Mouse (Mus musculus) embryonic facial prominence, embryonic 13.5 days (tissue): ENCODE measurements around the gene Mmp24. TPM values are rescaled to one million over a fixed set of nuclear protein-coding genes. Genes with fewer than 3 reads are reported as not detected.

Source experiments
- ATAC-seq: fragments of 200-750 bp; cut with Nextera tagmentation; 2 replicates; pipeline ENCODE4 v1.8.0; 2017; ENCODE audit warnings: low read depth; ENCODE audit not compliant: insufficient number of reproducible peaks, insufficient read depth, low FRiP score, low TSS enrichment
- H3K27ac ChIP-seq: fragments of 300-500 bp; sonication (generic); 2 replicates; pipeline ENCODE4 v1.5.1; 2015; ENCODE audit warnings: moderate library complexity, mild to moderate bottlenecking, inconsistent platforms
- H3K27me3 ChIP-seq: fragments of 300-500 bp; sonication (generic); 2 replicates; pipeline ENCODE4 v1.6.1; 2015; ENCODE audit warnings: mild to moderate bottlenecking, inconsistent platforms
- H3K36me3 ChIP-seq: fragments of 300-500 bp; sonication (generic); 2 replicates; pipeline ENCODE4 v1.6.1; 2015; ENCODE audit warnings: mild to moderate bottlenecking, inconsistent platforms
- H3K4me1 ChIP-seq: fragments of 300-500 bp; sonication (generic); 2 replicates; pipeline ENCODE4 v1.6.1; 2015; ENCODE audit warnings: inconsistent platforms
- H3K4me2 ChIP-seq: fragments of 300-500 bp; sonication (generic); 2 replicates; pipeline ENCODE4 v1.6.1; 2015; ENCODE audit warnings: moderate library complexity, mild to moderate bottlenecking, inconsistent platforms
- H3K4me3 ChIP-seq: fragments of 300-500 bp; sonication (generic); 2 replicates; pipeline ENCODE4 v1.5.1; 2015; ENCODE audit warnings: mild to moderate bottlenecking, inconsistent platforms
- H3K9ac ChIP-seq: fragments of 300-500 bp; sonication (generic); 2 replicates; pipeline ENCODE4 v1.6.1; 2015; ENCODE audit warnings: mild to moderate bottlenecking, inconsistent platforms
- H3K9me3 ChIP-seq: fragments of 300-500 bp; sonication (generic); 2 replicates; pipeline ENCODE4 v1.6.1; 2016; ENCODE audit warnings: inconsistent platforms
- WGBS: fragments of 180-500 bp; shearing (Covaris S2); methylation state at CpG from one replicate; pipeline ENCODE4 v1.1.7; 2015; ENCODE audit warnings: mixed read lengths; 5-methylcytosine and 5-hydroxymethylcytosine counted together
- polyA plus RNA-seq: library from polyadenylated mRNA; unstranded; fragments of >200 nt; fragmentation: Nextera tagmentation; extraction: Ambion mirVana; gene quantifications from 2 replicates; pipeline ENCODE4 v1.2.1, GENCODE M21; 2015

The Mmp24 gene
- polyA plus RNA-seq, 1 experiment from 2014 or later: 0.32 TPM

GRCm38 (mm10) chr2:155802761-155803160, 27.6 kb downstream of the Mmp24 start:
- Histone ChIP-seq H3K9ac (no peak overlapping the region), H3K36me3 (no peaks in the 10 kb centered on the region), H3K4me1 (no peaks in the 10 kb centered on the region), H3K27me3 (no peaks in the 10 kb centered on the region), H3K27ac (no peak overlapping the region), H3K4me3 (no peak overlapping the region), H3K9me3 (no peaks in the 10 kb centered on the region), H3K4me2 (no peak overlapping the region)
- WGBS: 49% methylated on average over 3 of the region's 3 CpGs
- no peak for ATAC-seq

GRCm38 (mm10) chr2:155804053-155804452, 28.9 kb downstream of the Mmp24 start:
- Histone ChIP-seq H3K9me3 (no peaks in the 10 kb centered on the region), H3K4me2 (no peak overlapping the region), H3K9ac (no peak overlapping the region), H3K4me1 (no peaks in the 10 kb centered on the region), H3K36me3 (no peaks in the 10 kb centered on the region), H3K4me3 (no peak overlapping the region), H3K27ac (no peak overlapping the region), H3K27me3 (no peaks in the 10 kb centered on the region)
- no peak for ATAC-seq
- WGBS: 75% methylated on average over 5 of the region's 5 CpGs

GRCm38 (mm10) chr2:155805231-155805924, 30.2 kb downstream of the Mmp24 start:
- no peak overlapping the region for H3K9ac ChIP-seq
- H3K36me3 ChIP-seq: no peaks in the 10 kb centered on the region
- no peaks in the 10 kb centered on the region for H3K4me1 ChIP-seq
- 63% methylated on average over 6 of the region's 6 CpGs for WGBS
- no peak overlapping the region for H3K4me2 ChIP-seq
- H3K27me3 ChIP-seq: no peaks in the 10 kb centered on the region
- H3K9me3 ChIP-seq: no peaks in the 10 kb centered on the region
- no peak overlapping the region for H3K4me3 ChIP-seq
- no peak overlapping the region for H3K27ac ChIP-seq
- no peak for ATAC-seq

- no peak for ATAC-seq
- H3K36me3 ChIP-seq: no peaks in the 10 kb centered on the region
- no peak overlapping the region for H3K27ac ChIP-seq
- no peaks in the 10 kb centered on the region for H3K27me3 ChIP-seq
- H3K4me1 ChIP-seq: no peaks in the 10 kb centered on the region
- WGBS: 79% methylated on average over 6 of the region's 6 CpGs
- H3K9ac ChIP-seq: no peak overlapping the region
- H3K4me2 ChIP-seq: no peak overlapping the region
- no peaks in the 10 kb centered on the region for H3K9me3 ChIP-seq
- no peak overlapping the region for H3K4me3 ChIP-seq
Observed at GRCm38 (mm10) chr2:155805925-155806255, 30.7 kb downstream of the Mmp24 start.

GRCm38 (mm10) chr2:155806548-155806947, 31.4 kb downstream of the Mmp24 start:
- Histone ChIP-seq H3K4me3 (no peak overlapping the region), H3K4me2 (no peak overlapping the region), H3K4me1 (no peaks in the 10 kb centered on the region), H3K36me3 (no peaks in the 10 kb centered on the region), H3K27me3 (no peaks in the 10 kb centered on the region), H3K27ac (no peak overlapping the region), H3K9ac (no peak overlapping the region), H3K9me3 (no peaks in the 10 kb centered on the region)
- WGBS: 72% methylated on average over 5 of the region's 5 CpGs
- no peak for ATAC-seq

- Histone ChIP-seq H3K9ac (no peak overlapping the region), H3K27ac (no peak overlapping the region), H3K9me3 (no peaks in the 10 kb centered on the region), H3K36me3 (no peaks in the 10 kb centered on the region), H3K4me1 (no peaks in the 10 kb centered on the region), H3K27me3 (no peaks in the 10 kb centered on the region), H3K4me2 (no peak overlapping the region), H3K4me3 (no peak overlapping the region)
- WGBS: 82% methylated on average over 4 of the region's 4 CpGs
- no peak for ATAC-seq
Observed at GRCm38 (mm10) chr2:155807408-155807807, 32.3 kb downstream of the Mmp24 start.

GRCm38 (mm10) chr2:155809620-155810019, 34.5 kb downstream of the Mmp24 start:
- Histone ChIP-seq H3K9ac (no peak overlapping the region), H3K4me1 (no peaks in the 10 kb centered on the region), H3K27ac (no peak overlapping the region), H3K27me3 (no peaks in the 10 kb centered on the region), H3K36me3 (no peaks in the 10 kb centered on the region), H3K4me3 (no peak overlapping the region), H3K4me2 (no peak overlapping the region), H3K9me3 (no peaks in the 10 kb centered on the region)
- no peak for ATAC-seq
- WGBS: 82% methylated on average over 4 of the region's 4 CpGs

GRCm38 (mm10) chr2:155811821-155812396, 36.8 kb downstream of the Mmp24 start:
- H3K4me3 ChIP-seq: no peak overlapping the region
- H3K9me3 ChIP-seq: no peaks in the 10 kb centered on the region
- WGBS: 43% methylated on average over 16 of the region's 16 CpGs
- H3K27me3 ChIP-seq: no peaks in the 10 kb centered on the region
- no peaks in the 10 kb centered on the region for H3K36me3 ChIP-seq
- no peaks in the 10 kb centered on the region for H3K4me1 ChIP-seq
- H3K4me2 ChIP-seq: no peak overlapping the region
- ATAC-seq: no peak
- H3K27ac ChIP-seq: no peak overlapping the region
- no peak overlapping the region for H3K9ac ChIP-seq

- Histone ChIP-seq H3K4me2 (no peak overlapping the region), H3K9me3 (no peaks in the 10 kb centered on the region), H3K27me3 (no peaks in the 10 kb centered on the region), H3K27ac (no peak overlapping the region), H3K4me1 (no peaks in the 10 kb centered on the region), H3K4me3 (no peak overlapping the region), H3K9ac (no peak overlapping the region), H3K36me3 (no peaks in the 10 kb centered on the region)
- ATAC-seq: no peak
- 77% methylated on average over 4 of the region's 4 CpGs for WGBS
Observed at GRCm38 (mm10) chr2:155812637-155813036, 37.5 kb downstream of the Mmp24 start.

- H3K4me3 ChIP-seq: no peak overlapping the region
- no peaks in the 10 kb centered on the region for H3K27me3 ChIP-seq
- no peaks in the 10 kb centered on the region for H3K9me3 ChIP-seq
- 23% methylated on average over 5 of the region's 5 CpGs for WGBS
- H3K36me3 ChIP-seq: peaks cover 7% of the 10 kb centered on the region
- H3K4me2 ChIP-seq: no peak overlapping the region
- no peak for ATAC-seq
- peaks cover 13% of the 10 kb centered on the region for H3K4me1 ChIP-seq
- no peak overlapping the region for H3K9ac ChIP-seq
- no peak overlapping the region for H3K27ac ChIP-seq
Observed at GRCm38 (mm10) chr2:155814829-155815228, 39.7 kb downstream of the Mmp24 start.

GRCm38 (mm10) chr2:155816179-155816578, 41.0 kb downstream of the Mmp24 start:
- Histone ChIP-seq H3K4me2 (no peak overlapping the region), H3K27me3 (no peaks in the 10 kb centered on the region), H3K4me1 (peaks cover 13% of the 10 kb centered on the region), H3K9me3 (no peaks in the 10 kb centered on the region), H3K27ac (no peak overlapping the region), H3K9ac (no peak overlapping the region; the same call in 1 of the 2 replicates), H3K36me3 (peaks cover 20% of the 10 kb centered on the region), H3K4me3 (no peak overlapping the region)
- WGBS: 100% methylated on average over 1 of the region's 1 CpGs
- ATAC-seq: no peak
